Mouse (Mus musculus): ENCODE measurements around the gene Sectm1a. TPM values are rescaled to one million over a fixed set of nuclear protein-coding genes. Genes with fewer than 3 reads are reported as not detected.

Gene Sectm1a
- polyA plus RNA-seq, 1 experiment from 2014 or later = not detected

DNA sequence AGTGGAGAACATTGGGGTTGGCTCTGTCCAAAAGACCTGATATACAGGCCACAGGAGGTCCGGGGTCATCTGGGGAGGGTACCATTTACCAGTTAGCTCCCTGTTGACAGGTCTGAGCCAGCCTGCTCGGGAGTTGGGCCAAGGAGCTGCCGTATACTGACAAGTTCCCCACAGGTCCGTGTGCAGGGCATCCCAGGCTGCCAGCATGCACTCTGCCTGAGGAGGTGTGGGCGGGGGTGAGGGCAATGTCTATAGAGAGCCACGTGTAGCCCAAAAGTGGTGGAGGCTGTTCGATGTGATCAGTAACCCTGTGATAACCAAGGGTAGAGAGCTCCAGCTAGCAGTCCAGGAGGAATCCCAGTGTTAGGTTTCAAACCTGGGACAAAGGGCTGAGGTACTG, 18.7 kb upstream of the Sectm1a start:
- H3K27ac ChIP-seq (ENCODE audit: low read length) = no peak overlapping the region
- H3K4me3 ChIP-seq (replicated peaks; ENCODE audit: low read length) = no peak overlapping the region
- H3K9me3 ChIP-seq (ENCODE audit: control insufficient read depth, low read length) = no peaks in the 10 kb centered on the region
- no peaks in the 10 kb centered on the region for H3K36me3 ChIP-seq (ENCODE audit: control insufficient read depth, insufficient read depth)
- H3K27me3 ChIP-seq (replicated peaks; ENCODE audit: control insufficient read depth, insufficient read depth, low read length) = no peaks in the 10 kb centered on the region
- ATAC-seq = no peak
- H3K9ac ChIP-seq (replicated peaks; ENCODE audit: low read depth, low read length) = no peak overlapping the region
- H3K4me1 ChIP-seq (replicated peaks; ENCODE audit: control insufficient read depth, insufficient read depth, low read length) = no peaks in the 10 kb centered on the region
- WGBS = 75% methylated on average over 7 of the region's 7 CpGs
- no peak overlapping the region for H3K4me2 ChIP-seq (ENCODE audit: low read length)

DNA sequence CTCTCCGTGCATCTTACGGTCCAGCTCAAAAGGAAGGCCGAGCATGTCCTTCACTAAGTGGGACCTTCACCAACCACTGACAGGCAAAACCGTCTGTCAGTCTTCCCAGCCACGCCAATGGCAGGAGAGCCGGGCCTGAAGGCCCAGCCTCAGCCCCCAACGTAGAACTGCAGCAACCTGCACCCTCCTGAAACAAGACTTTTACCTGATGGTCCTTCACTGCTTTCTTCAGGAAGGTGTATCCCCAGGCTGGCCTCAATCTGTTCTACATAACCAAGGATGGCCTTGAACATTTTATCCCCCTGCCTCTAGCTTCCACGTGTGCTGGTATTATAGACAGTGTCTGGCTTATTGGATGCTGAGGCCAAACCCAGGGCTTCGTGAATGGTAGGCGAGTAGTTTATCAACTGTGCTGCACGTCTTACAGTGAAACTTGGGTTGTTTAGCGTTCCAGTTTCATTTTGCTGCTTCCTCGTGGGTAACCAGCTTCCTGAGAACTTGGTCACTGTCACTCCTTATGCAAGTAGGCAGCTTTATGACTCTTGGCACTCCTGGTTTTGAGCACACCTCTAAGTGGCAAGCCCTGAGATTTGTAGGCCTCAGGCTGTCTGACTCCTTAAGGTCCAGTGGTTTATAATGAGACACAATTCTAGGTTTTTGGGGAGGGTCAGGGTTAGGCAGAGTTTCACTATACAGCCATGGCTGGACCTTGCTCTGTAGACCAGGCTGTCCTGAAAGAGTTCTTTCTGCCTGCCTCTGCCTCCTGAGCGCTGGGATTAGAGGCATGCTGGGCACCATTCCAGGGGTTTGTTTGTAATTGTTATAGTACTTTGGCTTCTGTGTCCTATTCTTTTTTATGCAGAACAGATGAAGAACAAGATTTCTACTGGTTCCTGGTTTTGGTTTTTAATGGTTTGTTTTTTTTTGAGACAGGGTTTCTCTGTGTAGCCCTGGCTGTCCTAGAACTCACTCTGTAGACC, 11.9 kb upstream of the Sectm1a start:
- H3K36me3 ChIP-seq (ENCODE audit: control insufficient read depth, insufficient read depth) = no peaks in the 10 kb centered on the region
- H3K9ac ChIP-seq (replicated peaks; ENCODE audit: low read depth, low read length) = no peak overlapping the region
- H3K4me3 ChIP-seq (replicated peaks; ENCODE audit: low read length) = no peak overlapping the region
- H3K9me3 ChIP-seq (ENCODE audit: control insufficient read depth, low read length) = no peaks in the 10 kb centered on the region
- H3K27me3 ChIP-seq (replicated peaks; ENCODE audit: control insufficient read depth, insufficient read depth, low read length) = no peaks in the 10 kb centered on the region
- H3K27ac ChIP-seq (ENCODE audit: low read length) = no peak overlapping the region
- ATAC-seq = no peak
- 91% methylated on average over 14 of the region's 14 CpGs for WGBS
- H3K4me1 ChIP-seq (replicated peaks; ENCODE audit: control insufficient read depth, insufficient read depth, low read length) = no peaks in the 10 kb centered on the region
- H3K4me2 ChIP-seq (ENCODE audit: low read length) = no peak overlapping the region

- no peak for ATAC-seq
- Histone ChIP-seq H3K9me3 (ENCODE audit: control insufficient read depth, low read length) (no peaks in the 10 kb centered on the region), H3K4me1 (replicated peaks; ENCODE audit: control insufficient read depth, insufficient read depth, low read length) (no peaks in the 10 kb centered on the region), H3K36me3 (ENCODE audit: control insufficient read depth, insufficient read depth) (no peaks in the 10 kb centered on the region), H3K27ac (ENCODE audit: low read length) (no peak overlapping the region), H3K4me3 (replicated peaks; ENCODE audit: low read length) (no peak overlapping the region), H3K27me3 (replicated peaks; ENCODE audit: control insufficient read depth, insufficient read depth, low read length) (no peaks in the 10 kb centered on the region), H3K9ac (replicated peaks; ENCODE audit: low read depth, low read length) (no peak overlapping the region), H3K4me2 (ENCODE audit: low read length) (no peak overlapping the region)
- WGBS = 68% methylated on average over 4 of the region's 4 CpGs
These were observed 9.9 kb upstream of the Sectm1a start for GRCm38 (mm10) chr11:121090943-121091342.

- 89% methylated on average over 2 of the region's 2 CpGs for WGBS
- no peak overlapping the region for H3K4me2 ChIP-seq (ENCODE audit: low read length)
- no peak overlapping the region for H3K9ac ChIP-seq (replicated peaks; ENCODE audit: low read depth, low read length)
- no peaks in the 10 kb centered on the region for H3K27me3 ChIP-seq (replicated peaks; ENCODE audit: control insufficient read depth, insufficient read depth, low read length)
- no peaks in the 10 kb centered on the region for H3K36me3 ChIP-seq (ENCODE audit: control insufficient read depth, insufficient read depth)
- no peaks in the 10 kb centered on the region for H3K4me1 ChIP-seq (replicated peaks; ENCODE audit: control insufficient read depth, insufficient read depth, low read length)
- ATAC-seq = no peak
- H3K27ac ChIP-seq (ENCODE audit: low read length) = no peak overlapping the region
- H3K9me3 ChIP-seq (ENCODE audit: control insufficient read depth, low read length) = no peaks in the 10 kb centered on the region
- H3K4me3 ChIP-seq (replicated peaks; ENCODE audit: low read length) = no peak overlapping the region
These were observed 8.9 kb upstream of the Sectm1a start for GRCm38 (mm10) chr11:121089756-121090546.

- ATAC-seq = no peak
- Histone ChIP-seq H3K4me2 (ENCODE audit: low read length) (no peak overlapping the region), H3K27me3 (replicated peaks; ENCODE audit: control insufficient read depth, insufficient read depth, low read length) (no peaks in the 10 kb centered on the region), H3K36me3 (ENCODE audit: control insufficient read depth, insufficient read depth) (no peaks in the 10 kb centered on the region), H3K9me3 (ENCODE audit: control insufficient read depth, low read length) (no peaks in the 10 kb centered on the region), H3K27ac (ENCODE audit: low read length) (no peak overlapping the region), H3K4me1 (replicated peaks; ENCODE audit: control insufficient read depth, insufficient read depth, low read length) (no peaks in the 10 kb centered on the region), H3K4me3 (replicated peaks; ENCODE audit: low read length) (no peak overlapping the region), H3K9ac (replicated peaks; ENCODE audit: low read depth, low read length) (no peak overlapping the region)
- 81% methylated on average over 6 of the region's 6 CpGs for WGBS
These were observed 8.0 kb upstream of the Sectm1a start for GRCm38 (mm10) chr11:121088997-121089396.

- Histone ChIP-seq H3K27ac (ENCODE audit: low read length) (no peak overlapping the region), H3K9me3 (ENCODE audit: control insufficient read depth, low read length) (no peaks in the 10 kb centered on the region), H3K9ac (replicated peaks; ENCODE audit: low read depth, low read length) (no peak overlapping the region), H3K4me1 (replicated peaks; ENCODE audit: control insufficient read depth, insufficient read depth, low read length) (no peaks in the 10 kb centered on the region), H3K4me3 (replicated peaks; ENCODE audit: low read length) (no peak overlapping the region), H3K4me2 (ENCODE audit: low read length) (no peak overlapping the region), H3K27me3 (replicated peaks; ENCODE audit: control insufficient read depth, insufficient read depth, low read length) (no peaks in the 10 kb centered on the region), H3K36me3 (ENCODE audit: control insufficient read depth, insufficient read depth) (no peaks in the 10 kb centered on the region)
- no peak for ATAC-seq
- WGBS = 49% methylated on average over 4 of the region's 4 CpGs
These were observed 5.3 kb upstream of the Sectm1a start for GRCm38 (mm10) chr11:121086296-121086695.

- Histone ChIP-seq H3K4me1 (replicated peaks; ENCODE audit: control insufficient read depth, insufficient read depth, low read length) (no peaks in the 10 kb centered on the region), H3K27ac (ENCODE audit: low read length) (no peak overlapping the region), H3K9ac (replicated peaks; ENCODE audit: low read depth, low read length) (no peak overlapping the region), H3K36me3 (ENCODE audit: control insufficient read depth, insufficient read depth) (no peaks in the 10 kb centered on the region), H3K9me3 (ENCODE audit: control insufficient read depth, low read length) (no peaks in the 10 kb centered on the region), H3K4me3 (replicated peaks; ENCODE audit: low read length) (no peak overlapping the region), H3K4me2 (ENCODE audit: low read length) (no peak overlapping the region), H3K27me3 (replicated peaks; ENCODE audit: control insufficient read depth, insufficient read depth, low read length) (no peaks in the 10 kb centered on the region)
- WGBS = 82% methylated on average over 5 of the region's 5 CpGs
- ATAC-seq = no peak
These were observed 4.2 kb upstream of the Sectm1a start for GRCm38 (mm10) chr11:121085181-121085580.

DNA sequence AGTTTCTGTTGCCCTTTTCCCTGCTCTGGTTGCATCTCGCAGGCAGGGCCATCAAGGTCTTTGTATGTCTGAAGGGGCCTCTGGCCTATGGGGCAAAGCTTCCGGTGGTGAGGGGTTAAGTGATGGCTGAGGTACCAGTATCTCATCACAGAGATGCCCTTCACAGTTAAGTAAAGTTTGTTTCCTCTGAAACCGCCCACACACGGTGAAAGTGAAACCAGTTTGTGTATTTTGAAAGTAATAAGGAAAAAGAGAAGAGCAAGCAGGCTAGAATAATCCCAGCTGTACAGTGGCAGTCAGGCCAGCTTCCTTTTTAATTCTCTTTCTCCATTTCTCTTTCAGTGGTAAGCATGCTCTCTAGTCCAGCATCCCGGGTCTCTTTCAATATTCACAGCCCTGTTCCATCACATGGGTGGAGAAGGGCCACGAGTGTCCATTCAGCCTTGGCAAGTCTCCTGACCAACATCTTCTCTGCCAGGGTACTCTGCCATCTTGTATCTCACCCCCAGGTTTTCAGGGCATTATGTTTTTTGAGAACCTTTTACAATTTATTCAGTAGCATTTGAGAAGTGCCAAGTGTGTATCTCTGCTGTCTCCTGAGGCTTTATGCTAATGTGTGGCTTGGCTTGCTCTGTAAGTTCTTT, 2.0 kb upstream of the Sectm1a start:
- Histone ChIP-seq H3K4me1 (replicated peaks; ENCODE audit: control insufficient read depth, insufficient read depth, low read length) (no peaks in the 10 kb centered on the region), H3K9me3 (ENCODE audit: control insufficient read depth, low read length) (no peaks in the 10 kb centered on the region), H3K27me3 (replicated peaks; ENCODE audit: control insufficient read depth, insufficient read depth, low read length) (no peaks in the 10 kb centered on the region), H3K9ac (replicated peaks; ENCODE audit: low read depth, low read length) (no peak overlapping the region), H3K4me3 (replicated peaks; ENCODE audit: low read length) (no peak overlapping the region), H3K4me2 (ENCODE audit: low read length) (no peak overlapping the region), H3K36me3 (ENCODE audit: control insufficient read depth, insufficient read depth) (no peaks in the 10 kb centered on the region), H3K27ac (ENCODE audit: low read length) (no peak overlapping the region)
- no peak for ATAC-seq
- WGBS = 85% methylated on average over 6 of the region's 6 CpGs

DNA sequence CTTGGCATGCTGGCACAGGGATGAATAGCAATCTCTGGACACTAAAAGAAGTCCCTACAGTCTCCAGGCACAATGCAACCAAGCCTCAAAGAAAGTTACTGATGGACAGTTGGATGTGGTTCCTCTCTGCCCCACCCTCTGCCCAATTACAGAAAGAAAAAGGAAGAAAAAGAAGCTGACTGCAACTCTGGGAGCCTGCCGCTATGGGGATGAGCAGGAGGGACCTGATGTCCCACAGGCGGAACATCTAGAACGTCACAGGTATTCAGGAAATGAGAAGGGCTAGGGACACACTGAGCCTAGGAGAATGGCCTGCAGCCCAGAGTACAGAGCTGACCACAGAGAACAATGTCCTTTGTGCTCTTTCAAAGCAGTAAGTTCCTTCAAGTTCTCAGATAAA, 1.2 kb upstream of the Sectm1a start:
- no peaks in the 10 kb centered on the region for H3K9me3 ChIP-seq (ENCODE audit: control insufficient read depth, low read length)
- H3K27me3 ChIP-seq (replicated peaks; ENCODE audit: control insufficient read depth, insufficient read depth, low read length) = no peaks in the 10 kb centered on the region
- no peaks in the 10 kb centered on the region for H3K4me1 ChIP-seq (replicated peaks; ENCODE audit: control insufficient read depth, insufficient read depth, low read length)
- H3K4me2 ChIP-seq (ENCODE audit: low read length) = no peak overlapping the region
- 81% methylated on average over 3 of the region's 3 CpGs for WGBS
- H3K27ac ChIP-seq (ENCODE audit: low read length) = no peak overlapping the region
- ATAC-seq = no peak
- no peak overlapping the region for H3K9ac ChIP-seq (replicated peaks; ENCODE audit: low read depth, low read length)
- no peaks in the 10 kb centered on the region for H3K36me3 ChIP-seq (ENCODE audit: control insufficient read depth, insufficient read depth)
- H3K4me3 ChIP-seq (replicated peaks; ENCODE audit: low read length) = no peak overlapping the region

Measured in forebrain, embryonic 16.5 days (tissue).